Mouse (Mus musculus) brain, embryonic 14.5 days (tissue): Measurements from ENCODE around the gene Bcl11b. TPM values are rescaled to one million over a fixed set of nuclear protein-coding genes. Genes with fewer than 3 reads are reported as not detected.
A peak's percentile ranks its signal among the peaks of the same experiment; 100 is the strongest.

Experiments
- DNase-seq: peaks from one replicate; pipeline ENCODE4 v3.0.0-alpha.2; 2011; ENCODE audit warnings: low read depth
- CTCF ChIP-seq: fragments of 200-500 bp; IDR thresholded peaks from 2 replicates; pipeline ENCODE4 v1.5.1; 2012; ENCODE audit warnings: inconsistent platforms, mild to moderate bottlenecking, moderate library complexity, borderline replicate concordance; ENCODE audit not compliant: insufficient read depth, insufficient read length; ENCODE audit errors: extremely low read depth
- POLR2A ChIP-seq: fragments of 200-500 bp; IDR thresholded peaks from 2 replicates; pipeline ENCODE4 v1.6.1; 2012; ENCODE audit warnings: mild to moderate bottlenecking, inconsistent platforms, borderline replicate concordance; ENCODE audit not compliant: poor library complexity, insufficient read depth, insufficient read length, severe bottlenecking; ENCODE audit errors: extremely low read depth
- polyA plus RNA-seq: library from polyadenylated mRNA; depleted of rRNA; stranded (reverse); fragments of >200 nt; gene quantifications from 2 replicates; pipeline ENCODE4 v1.2.3, GENCODE M21; 2012; rRNA removed

Gene Bcl11b
- polyA plus RNA-seq, 1 experiment: 67.1 TPM

DNA sequence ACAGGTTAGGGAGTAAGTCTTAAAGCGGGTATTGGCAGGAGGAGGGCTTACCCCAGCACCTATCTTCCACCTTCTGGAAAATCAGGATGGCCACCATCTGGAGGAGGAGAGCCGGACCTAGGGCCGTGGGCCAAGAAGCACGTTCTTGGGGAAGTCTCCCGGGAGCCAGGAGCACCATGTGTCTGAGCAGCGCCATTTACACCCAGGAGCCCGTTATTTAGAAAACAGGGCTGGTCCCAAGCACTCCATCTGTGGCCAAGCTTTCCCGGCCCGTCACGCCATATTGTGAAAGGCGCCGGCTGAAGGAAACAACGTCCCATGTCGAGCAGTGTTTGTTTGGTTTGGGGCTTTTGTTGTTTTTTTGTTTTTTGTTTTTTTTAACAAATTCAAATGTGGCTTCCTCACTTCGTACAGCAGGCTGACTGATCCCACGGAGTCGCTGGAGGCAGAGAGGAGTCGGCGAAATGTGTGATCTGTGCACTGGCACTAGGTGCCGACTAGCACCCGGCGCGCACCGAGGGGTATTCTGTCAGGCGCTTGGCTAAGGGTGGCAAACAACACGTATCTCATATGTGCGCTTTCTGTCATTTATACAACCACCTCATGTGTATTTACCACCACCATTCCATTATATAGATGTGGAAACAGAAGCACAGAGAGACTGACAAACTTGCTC, 128.8 kb downstream of the Bcl11b start:
- TF ChIP-seq CTCF (no peak), POLR2A (no peak)
- peak; percentile 67 for DNase-seq

DNA sequence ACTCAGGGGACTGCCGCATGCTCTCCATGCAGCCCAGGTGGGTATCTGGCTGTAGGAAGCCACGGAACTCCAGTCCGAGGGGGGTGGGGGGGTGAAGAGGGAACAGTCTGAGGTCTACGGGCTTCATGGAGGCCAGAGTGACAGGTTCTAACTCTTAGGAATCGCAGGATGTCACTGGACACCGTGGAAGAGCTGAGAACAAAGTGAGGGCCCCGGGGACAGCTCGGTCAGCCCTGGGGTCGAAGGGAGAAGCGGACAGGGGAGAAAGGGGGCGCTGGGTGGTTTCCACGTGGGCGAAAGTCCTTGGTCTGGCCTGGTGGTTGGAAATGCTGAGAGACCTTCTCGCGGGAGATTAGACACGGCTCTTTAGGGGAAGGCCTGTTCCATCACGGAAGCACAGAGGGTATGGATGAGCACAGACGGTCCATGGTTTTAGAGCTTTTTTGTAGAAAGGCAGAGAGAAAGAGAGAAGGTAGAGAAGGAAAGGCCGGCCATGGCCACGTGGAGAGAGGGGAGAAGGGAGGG, 133.8 kb downstream of the Bcl11b start:
- TF ChIP-seq CTCF: no peak
- DNase-seq: no peak

DNA sequence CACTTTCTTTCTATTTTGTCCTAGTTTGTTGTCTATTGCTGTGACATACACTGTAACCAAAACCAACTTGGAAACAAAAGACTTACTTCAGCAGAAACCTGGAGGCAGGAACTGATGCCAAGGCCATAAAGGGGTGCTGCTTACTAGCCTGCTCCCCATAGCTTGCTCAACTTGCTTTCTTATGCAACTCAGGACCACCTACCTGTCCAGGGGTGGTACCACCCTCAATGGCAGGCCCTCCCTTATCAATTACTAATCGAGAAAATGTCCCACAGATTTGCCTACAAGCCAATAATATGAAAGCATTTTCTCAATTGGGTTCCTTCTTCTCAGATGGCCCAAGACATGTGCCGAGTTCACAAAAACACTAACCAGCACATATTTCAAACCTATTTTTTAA, 135.1 kb downstream of the Bcl11b start:
- no peak for DNase-seq
- TF ChIP-seq CTCF (no peak), POLR2A (no peak)

Other genes starting within 250 kb of the Bcl11b start
- 65.5 and 72.6 TPM in 2 replicates for gene Setd3, start 175.7 kb upstream of the Bcl11b start, polyA plus RNA-seq
- 28.2 and 41.3 TPM in 2 replicates for gene Ccnk, start 176.0 kb upstream of the Bcl11b start, polyA plus RNA-seq